Mouse (Mus musculus): ENCODE results near the gene Gm45021. TPM values are rescaled to one million over a fixed set of nuclear protein-coding genes. Genes with fewer than 3 reads are reported as not detected.

Gene Gm45021
- polyA plus RNA-seq, 1 experiment: not detected

- H3K27ac ChIP-seq (ENCODE audit: insufficient read depth, low read length): no peak overlapping the region
- H3K27me3 ChIP-seq (ENCODE audit: control insufficient read depth, insufficient read depth, low read length, poor library complexity, severe bottlenecking): no peaks in the 10 kb centered on the region
- H3K9me3 ChIP-seq (replicated peaks; ENCODE audit: control insufficient read depth, insufficient read depth, low read length, poor library complexity, severe bottlenecking): no peaks in the 10 kb centered on the region
- no peaks in the 10 kb centered on the region for H3K36me3 ChIP-seq (ENCODE audit: control insufficient read depth, insufficient read depth, low read length, poor library complexity, severe bottlenecking)
- H3K4me1 ChIP-seq (ENCODE audit: control insufficient read depth, insufficient read depth, low read length): no peaks in the 10 kb centered on the region
- no peak overlapping the region for H3K4me3 ChIP-seq (ENCODE audit: low read depth, low read length)
- no peak overlapping the region for H3K9ac ChIP-seq (ENCODE audit: low read depth, poor library complexity, severe bottlenecking)
- TF ChIP-seq POLR2A (IDR thresholded peaks at IDR 0.05; ENCODE audit: insufficient read depth, low read length) (no peak), CTCF (IDR thresholded peaks at IDR 0.05; ENCODE audit: low read depth, low read length) (no peak), EP300 (IDR thresholded peaks at IDR 0.05; ENCODE audit: insufficient read depth, low read depth, low read length) (no peak)
Observed at GRCm38 (mm10) chr6:48646309-48646690, 56.9 kb downstream of the Gm45021 start.

- Histone ChIP-seq H3K4me1 (ENCODE audit: control insufficient read depth, insufficient read depth, low read length) (no peaks in the 10 kb centered on the region), H3K4me3 (ENCODE audit: low read depth, low read length) (no peak within 1 kb of the TSS), H3K27ac (ENCODE audit: insufficient read depth, low read length) (no peak within 1 kb of the TSS), H3K9me3 (replicated peaks; ENCODE audit: control insufficient read depth, insufficient read depth, low read length, poor library complexity, severe bottlenecking) (no peaks in the 10 kb centered on the region), H3K27me3 (ENCODE audit: control insufficient read depth, insufficient read depth, low read length, poor library complexity, severe bottlenecking) (no peaks in the 10 kb centered on the region), H3K9ac (ENCODE audit: low read depth, poor library complexity, severe bottlenecking) (no peak within 1 kb of the TSS), H3K36me3 (ENCODE audit: control insufficient read depth, insufficient read depth, low read length, poor library complexity, severe bottlenecking) (no peaks in the 10 kb centered on the region)
- TF ChIP-seq CTCF (IDR thresholded peaks at IDR 0.05; ENCODE audit: low read depth, low read length) (peak; percentile 60), EP300 (IDR thresholded peaks at IDR 0.05; ENCODE audit: insufficient read depth, low read depth, low read length) (no peak)
Observed at GRCm38 (mm10) chr6:48646995-48647394, 57.6 kb downstream of the Gm45021 start, which contains the start of gene Gimap8. Gene Gimap8, plus strand, starts transcription at chr6:48647234.

- TF ChIP-seq POLR2A (IDR thresholded peaks at IDR 0.05; ENCODE audit: insufficient read depth, low read length) (no peak), EP300 (IDR thresholded peaks at IDR 0.05; ENCODE audit: insufficient read depth, low read depth, low read length) (no peak), CTCF (IDR thresholded peaks at IDR 0.05; ENCODE audit: low read depth, low read length) (no peak)
- Histone ChIP-seq H3K9ac (ENCODE audit: low read depth, poor library complexity, severe bottlenecking) (no peak overlapping the region), H3K9me3 (replicated peaks; ENCODE audit: control insufficient read depth, insufficient read depth, low read length, poor library complexity, severe bottlenecking) (no peaks in the 10 kb centered on the region), H3K4me3 (ENCODE audit: low read depth, low read length) (no peak overlapping the region), H3K36me3 (ENCODE audit: control insufficient read depth, insufficient read depth, low read length, poor library complexity, severe bottlenecking) (no peaks in the 10 kb centered on the region), H3K27ac (ENCODE audit: insufficient read depth, low read length) (no peak overlapping the region), H3K4me1 (ENCODE audit: control insufficient read depth, insufficient read depth, low read length) (no peaks in the 10 kb centered on the region), H3K27me3 (ENCODE audit: control insufficient read depth, insufficient read depth, low read length, poor library complexity, severe bottlenecking) (no peaks in the 10 kb centered on the region)
Observed at GRCm38 (mm10) chr6:48647611-48648010, 58.2 kb downstream of the Gm45021 start.

GRCm38 (mm10) chr6:48648779-48649178 lies 59.4 kb downstream of the Gm45021 start:
- no peak for TF ChIP-seq CTCF (IDR thresholded peaks at IDR 0.05; ENCODE audit: low read depth, low read length)
- no peak for TF ChIP-seq POLR2A (IDR thresholded peaks at IDR 0.05; ENCODE audit: insufficient read depth, low read length)
- no peak for TF ChIP-seq EP300 (IDR thresholded peaks at IDR 0.05; ENCODE audit: insufficient read depth, low read depth, low read length)

GRCm38 (mm10) chr6:48650041-48650440 lies 60.6 kb downstream of the Gm45021 start:
- H3K4me3 ChIP-seq (ENCODE audit: low read depth, low read length): no peak overlapping the region
- H3K9ac ChIP-seq (ENCODE audit: low read depth, poor library complexity, severe bottlenecking): no peak overlapping the region
- TF ChIP-seq EP300 (IDR thresholded peaks at IDR 0.05; ENCODE audit: insufficient read depth, low read depth, low read length) (no peak), POLR2A (IDR thresholded peaks at IDR 0.05; ENCODE audit: insufficient read depth, low read length) (no peak), CTCF (IDR thresholded peaks at IDR 0.05; ENCODE audit: low read depth, low read length) (no peak)
- no peaks in the 10 kb centered on the region for H3K27me3 ChIP-seq (ENCODE audit: control insufficient read depth, insufficient read depth, low read length, poor library complexity, severe bottlenecking)
- H3K27ac ChIP-seq (ENCODE audit: insufficient read depth, low read length): no peak overlapping the region
- no peaks in the 10 kb centered on the region for H3K36me3 ChIP-seq (ENCODE audit: control insufficient read depth, insufficient read depth, low read length, poor library complexity, severe bottlenecking)
- H3K4me1 ChIP-seq (ENCODE audit: control insufficient read depth, insufficient read depth, low read length): no peaks in the 10 kb centered on the region
- H3K9me3 ChIP-seq (replicated peaks; ENCODE audit: control insufficient read depth, insufficient read depth, low read length, poor library complexity, severe bottlenecking): no peaks in the 10 kb centered on the region

More at GRCm38 (mm10) chr6:48648779-48649178, 59.4 kb downstream of the Gm45021 start:
- Histone ChIP-seq H3K4me3 (ENCODE audit: low read depth, low read length) (no peak overlapping the region), H3K9me3 (replicated peaks; ENCODE audit: control insufficient read depth, insufficient read depth, low read length, poor library complexity, severe bottlenecking) (no peaks in the 10 kb centered on the region), H3K9ac (ENCODE audit: low read depth, poor library complexity, severe bottlenecking) (no peak overlapping the region), H3K27me3 (ENCODE audit: control insufficient read depth, insufficient read depth, low read length, poor library complexity, severe bottlenecking) (no peaks in the 10 kb centered on the region), H3K27ac (ENCODE audit: insufficient read depth, low read length) (no peak overlapping the region), H3K4me1 (ENCODE audit: control insufficient read depth, insufficient read depth, low read length) (no peaks in the 10 kb centered on the region), H3K36me3 (ENCODE audit: control insufficient read depth, insufficient read depth, low read length, poor library complexity, severe bottlenecking) (no peaks in the 10 kb centered on the region)

GRCm38 (mm10) chr6:48658721-48659120 lies 69.3 kb downstream of the Gm45021 start:
- Histone ChIP-seq H3K36me3 (ENCODE audit: control insufficient read depth, insufficient read depth, low read length, poor library complexity, severe bottlenecking) (no peaks in the 10 kb centered on the region), H3K27ac (ENCODE audit: insufficient read depth, low read length) (no peak overlapping the region), H3K9me3 (replicated peaks; ENCODE audit: control insufficient read depth, insufficient read depth, low read length, poor library complexity, severe bottlenecking) (no peaks in the 10 kb centered on the region), H3K27me3 (ENCODE audit: control insufficient read depth, insufficient read depth, low read length, poor library complexity, severe bottlenecking) (no peaks in the 10 kb centered on the region), H3K4me3 (ENCODE audit: low read depth, low read length) (no peak overlapping the region), H3K4me1 (ENCODE audit: control insufficient read depth, insufficient read depth, low read length) (no peaks in the 10 kb centered on the region), H3K9ac (ENCODE audit: low read depth, poor library complexity, severe bottlenecking) (no peak overlapping the region)
- TF ChIP-seq CTCF (IDR thresholded peaks at IDR 0.05; ENCODE audit: low read depth, low read length): no peak
- TF ChIP-seq POLR2A (IDR thresholded peaks at IDR 0.05; ENCODE audit: insufficient read depth, low read length): no peak
- TF ChIP-seq EP300 (IDR thresholded peaks at IDR 0.05; ENCODE audit: insufficient read depth, low read depth, low read length): no peak

Other genes starting within 250 kb of the Gm45021 start
- gene Krba1, start 194.0 kb upstream of the Gm45021 start, polyA plus RNA-seq (2011; ENCODE audit: insufficient read depth, insufficient read length, low read depth, missing spikeins): 17.8 and 18.3 TPM in 2 replicates
- gene Zfp467, start 143.8 kb upstream of the Gm45021 start, polyA plus RNA-seq (2011; ENCODE audit: insufficient read depth, insufficient read length, low read depth, missing spikeins): 3.3 and 4.9 TPM in 2 replicates
- gene Sspo, start 141.4 kb upstream of the Gm45021 start, polyA plus RNA-seq (2011; ENCODE audit: insufficient read depth, insufficient read length, low read depth, missing spikeins): 0.19 and 0.29 TPM in 2 replicates
- gene Atp6v0e2, start 52.0 kb upstream of the Gm45021 start, polyA plus RNA-seq (2011; ENCODE audit: insufficient read depth, insufficient read length, low read depth, missing spikeins): 16.9 and 20.3 TPM in 2 replicates
- gene Lrrc61, start 34.8 kb upstream of the Gm45021 start, polyA plus RNA-seq (2011; ENCODE audit: insufficient read depth, insufficient read length, low read depth, missing spikeins): 6.2 and 12.1 TPM in 2 replicates
- 0.90 TPM in 1 of 2 replicates, not detected in the other for gene Rarres2, start 16.8 kb upstream of the Gm45021 start, polyA plus RNA-seq (2011; ENCODE audit: insufficient read depth, insufficient read length, low read depth, missing spikeins)
- gene Repin1, start 4.3 kb downstream of the Gm45021 start, polyA plus RNA-seq (2011; ENCODE audit: insufficient read depth, insufficient read length, low read depth, missing spikeins): 12.5 and 13.3 TPM in 2 replicates
- not detected in 2 replicates for gene Gm44965, start 4.3 kb downstream of the Gm45021 start, polyA plus RNA-seq (2011; ENCODE audit: insufficient read depth, insufficient read length, low read depth, missing spikeins)
- 3.2 and 6.0 TPM in 2 replicates for gene Zfp775, start 12.5 kb downstream of the Gm45021 start, polyA plus RNA-seq (2011; ENCODE audit: insufficient read depth, insufficient read length, low read depth, missing spikeins)
- gene AI854703, start 37.2 kb downstream of the Gm45021 start, polyA plus RNA-seq (2011; ENCODE audit: insufficient read depth, insufficient read length, low read depth, missing spikeins): 0.29 and 0.36 TPM in 2 replicates
- gene Gimap8, start 57.6 kb downstream of the Gm45021 start, polyA plus RNA-seq (2011; ENCODE audit: insufficient read depth, insufficient read length, low read depth, missing spikeins): 0.31 TPM in 1 of 2 replicates, not detected in the other
- gene Gimap9, start 86.5 kb downstream of the Gm45021 start, polyA plus RNA-seq (2011; ENCODE audit: insufficient read depth, insufficient read length, low read depth, missing spikeins): 1.3 and 1.9 TPM in 2 replicates
- not detected in 2 replicates for gene Gimap4, start 94.9 kb downstream of the Gm45021 start, polyA plus RNA-seq (2011; ENCODE audit: insufficient read depth, insufficient read length, low read depth, missing spikeins)
- gene Gimap6, start 118.6 kb downstream of the Gm45021 start, polyA plus RNA-seq (2011; ENCODE audit: insufficient read depth, insufficient read length, low read depth, missing spikeins): not detected in 2 replicates
- not detected in 2 replicates for gene Gm28053, start 129.0 kb downstream of the Gm45021 start, polyA plus RNA-seq (2011; ENCODE audit: insufficient read depth, insufficient read length, low read depth, missing spikeins)
- not detected in 2 replicates for gene Gimap7, start 129.0 kb downstream of the Gm45021 start, polyA plus RNA-seq (2011; ENCODE audit: insufficient read depth, insufficient read length, low read depth, missing spikeins)
- not detected in 2 replicates for gene Gimap1, start 149.4 kb downstream of the Gm45021 start, polyA plus RNA-seq (2011; ENCODE audit: insufficient read depth, insufficient read length, low read depth, missing spikeins)
- gene Gimap5, start 156.6 kb downstream of the Gm45021 start, polyA plus RNA-seq (2011; ENCODE audit: insufficient read depth, insufficient read length, low read depth, missing spikeins): not detected in 2 replicates
- not detected in 2 replicates for gene Gimap3, start 181.2 kb downstream of the Gm45021 start, polyA plus RNA-seq (2011; ENCODE audit: insufficient read depth, insufficient read length, low read depth, missing spikeins)

Data from ES-Bruce4 (cell line).